In the genomic region with DNA sequence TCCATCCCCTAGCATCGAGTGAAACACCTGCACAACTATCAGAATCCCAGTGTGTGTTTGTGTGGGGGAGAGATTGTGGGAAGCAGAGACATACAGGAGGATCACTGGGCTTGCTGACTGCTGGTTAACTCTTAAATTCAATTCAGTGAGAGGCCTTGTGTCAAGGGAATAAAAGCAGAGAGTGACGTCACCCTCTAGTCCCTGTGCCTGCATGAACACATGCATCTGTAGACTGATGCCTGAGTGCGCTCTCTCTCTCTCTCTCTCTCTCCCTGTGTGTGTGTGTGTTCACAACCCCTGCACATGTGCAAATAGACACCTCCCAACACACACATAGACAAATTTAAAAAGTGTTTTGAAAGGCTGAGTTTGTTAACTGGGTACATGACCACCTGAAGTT, we compare ENCODE assay signal across 19 mouse cellular contexts.
"Had no signal": no experiment of that assay in that cellular context is flagged by ENCODE, and none has a peak within 500 bp of the region (broad histone marks: within the 10 kb centered on the region; RNA-seq: fewer than 3 reads in every experiment).

No protein-coding gene starts in this region.

- H3K27ac ChIP-seq: kidney, embryonic 15.5 days; left cerebral cortex, adult 2 months; liver, embryonic 13.5 days; midbrain, embryonic 13.5 days; neural tube, embryonic 12.5 days; neural tube, embryonic 15.5 days; stomach, postnatal 0 days had no signal

- H3K4me3 ChIP-seq: kidney, embryonic 15.5 days; left cerebral cortex, adult 2 months; liver, embryonic 13.5 days; midbrain, embryonic 13.5 days; neural tube, embryonic 12.5 days; neural tube, embryonic 15.5 days had no signal

- H3K4me2 ChIP-seq: kidney, embryonic 15.5 days; liver, embryonic 13.5 days; midbrain, embryonic 13.5 days; neural tube, embryonic 12.5 days; neural tube, embryonic 15.5 days had no signal

- H3K9me3 ChIP-seq: kidney, embryonic 15.5 days; liver, embryonic 13.5 days; midbrain, embryonic 13.5 days; neural tube, embryonic 12.5 days; neural tube, embryonic 15.5 days had no signal

- H3K36me3 ChIP-seq: kidney, embryonic 15.5 days; liver, embryonic 13.5 days; midbrain, embryonic 13.5 days; neural tube, embryonic 12.5 days; neural tube, embryonic 15.5 days had no signal

- H3K27me3 ChIP-seq: liver, embryonic 13.5 days; midbrain, embryonic 13.5 days; neural tube, embryonic 12.5 days; neural tube, embryonic 15.5 days had no signal

- H3K9ac ChIP-seq: kidney, embryonic 15.5 days; liver, embryonic 13.5 days; midbrain, embryonic 13.5 days; neural tube, embryonic 12.5 days; neural tube, embryonic 15.5 days had no signal

- DNase-seq: kidney, postnatal 10 days; kidney, postnatal 36 days; layer of hippocampus, postnatal 36 days; liver, embryonic 13.5 days; lung, adult 2 months; lung, postnatal 14 days; lung, postnatal 4 days; right cerebral cortex, adult 18-20 months; right cerebral cortex, postnatal 14 days; right cerebral cortex, postnatal 4 days; thymus, adult 2 months; thymus, postnatal 14 days; thymus, postnatal 4 days had no signal

- H3K4me1 ChIP-seq: kidney, embryonic 15.5 days; midbrain, embryonic 13.5 days; neural tube, embryonic 12.5 days; neural tube, embryonic 15.5 days had no signal

- ATAC-seq: midbrain, embryonic 13.5 days had no signal
